Mouse (Mus musculus): ENCODE data around the gene Sbk1. TPM values are rescaled to one million over a fixed set of nuclear protein-coding genes. Genes with fewer than 3 reads are reported as not detected.
A peak's percentile ranks its signal among the peaks of the same experiment; 100 is the strongest.
"Not testable (repeated sequence)": the region's sequence is repeated elsewhere in the genome, so short reads cannot be mapped to it uniquely, and the experiment has no call there.

Gene Sbk1
- total and polyA plus RNA-seq, 2 experiments from 2014 or later: 184 to 535 TPM

DNA sequence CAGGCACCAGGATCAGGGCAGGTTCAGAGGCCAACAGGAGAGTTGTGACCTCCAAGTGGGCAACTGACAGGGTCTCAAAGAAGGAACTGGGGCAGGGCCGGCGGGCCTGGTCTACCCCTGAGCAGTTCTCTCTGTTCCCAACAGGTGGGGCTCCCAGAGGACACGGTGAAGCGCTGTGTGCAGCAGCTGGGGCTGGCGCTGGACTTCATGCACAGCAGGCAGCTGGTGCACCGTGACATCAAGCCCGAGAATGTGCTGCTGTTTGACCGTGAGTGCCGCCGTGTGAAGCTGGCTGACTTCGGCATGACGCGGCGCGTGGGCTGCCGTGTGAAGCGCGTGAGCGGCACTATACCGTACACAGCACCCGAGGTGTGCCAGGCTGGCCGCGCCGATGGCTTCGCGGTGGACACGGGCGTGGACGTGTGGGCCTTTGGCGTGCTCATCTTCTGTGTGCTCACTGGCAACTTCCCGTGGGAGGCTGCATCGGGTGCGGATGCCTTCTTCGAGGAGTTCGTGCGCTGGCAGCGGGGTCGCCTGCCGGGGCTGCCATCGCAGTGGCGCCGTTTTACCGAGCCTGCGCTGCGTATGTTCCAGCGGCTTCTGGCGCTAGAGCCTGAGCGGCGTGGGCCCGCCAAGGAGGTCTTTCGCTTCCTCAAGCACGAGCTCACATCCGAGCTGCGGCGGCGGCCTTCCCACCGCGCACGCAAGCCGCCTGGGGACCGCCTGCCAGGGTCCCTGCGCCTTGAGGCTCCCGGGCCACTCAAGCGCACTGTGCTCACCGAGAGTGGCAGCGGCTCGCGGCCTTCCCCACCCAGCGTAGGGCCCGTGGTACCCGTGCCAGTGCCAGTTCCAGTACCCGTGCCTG lies 19.5 kb downstream of the Sbk1 start:
- H3K4me1 ChIP-seq (ENCODE audit: insufficient read depth, low read length): peaks cover 5% of the 10 kb centered on the region; the same call in 1 of the 2 replicates
- TF ChIP-seq CTCF (IDR thresholded peaks at IDR 0.05): no peak
- no peak overlapping the region for H3K27ac ChIP-seq (ENCODE audit: low read depth, low read length)
- H3K4me3 ChIP-seq (ENCODE audit: low read depth, low read length): no peak overlapping the region
- H3K27me3 ChIP-seq (ENCODE audit: insufficient read depth, low read length): no peaks in the 10 kb centered on the region
- no peak for ATAC-seq (ENCODE audit: low FRiP score)
- peaks cover 39% of the 10 kb centered on the region for H3K36me3 ChIP-seq (ENCODE audit: insufficient read depth, low read length)
- no peak overlapping the region for H3K9ac ChIP-seq (replicated peaks; ENCODE audit: low read length, poor library complexity, severe bottlenecking)
- no peak for DNase-seq (ENCODE audit: low spot score)
- 94% methylated on average over 66 of the region's 72 CpGs for WGBS
- no peak overlapping the region for H3K4me2 ChIP-seq (ENCODE audit: low read depth, low read length, poor library complexity, severe bottlenecking)
- H3K9me3 ChIP-seq (ENCODE audit: low read length): no peaks in the 10 kb centered on the region

GRCm38 (mm10) chr7:126293091-126293490 lies 20.7 kb downstream of the Sbk1 start:
- DNase-seq (ENCODE audit: low spot score): no peak
- no peak for ATAC-seq (ENCODE audit: low FRiP score)
- no peaks in the 10 kb centered on the region for H3K27me3 ChIP-seq (ENCODE audit: insufficient read depth, low read length)
- TF ChIP-seq CTCF (IDR thresholded peaks at IDR 0.05): no peak
- no peak overlapping the region for H3K4me2 ChIP-seq (ENCODE audit: low read depth, low read length, poor library complexity, severe bottlenecking)
- H3K9ac ChIP-seq (replicated peaks; ENCODE audit: low read length, poor library complexity, severe bottlenecking): no peak overlapping the region
- peaks cover under 1% of the 10 kb centered on the region; the same call in 1 of the 2 replicates for H3K4me1 ChIP-seq (ENCODE audit: insufficient read depth, low read length)
- H3K27ac ChIP-seq (ENCODE audit: low read depth, low read length): no peak overlapping the region
- H3K9me3 ChIP-seq (ENCODE audit: low read length): no peaks in the 10 kb centered on the region
- H3K4me3 ChIP-seq (ENCODE audit: low read depth, low read length): no peak overlapping the region
- H3K36me3 ChIP-seq (ENCODE audit: insufficient read depth, low read length): peaks cover 39% of the 10 kb centered on the region
- 54% methylated on average over 4 of the region's 4 CpGs for WGBS

- peak; percentile 80 for TF ChIP-seq CTCF (IDR thresholded peaks at IDR 0.05)
- H3K9me3 ChIP-seq (ENCODE audit: low read length): no peaks in the 10 kb centered on the region
- H3K4me2 ChIP-seq (ENCODE audit: low read depth, low read length, poor library complexity, severe bottlenecking): no peak overlapping the region
- ATAC-seq (ENCODE audit: low FRiP score) (no peak), DNase-seq (ENCODE audit: low spot score) (peak; percentile 66)
- no peak overlapping the region; the same call in 1 of the 2 replicates for H3K27ac ChIP-seq (ENCODE audit: low read depth, low read length)
- H3K36me3 ChIP-seq (ENCODE audit: insufficient read depth, low read length): peaks cover 14% of the 10 kb centered on the region
- no peaks in the 10 kb centered on the region for H3K4me1 ChIP-seq (ENCODE audit: insufficient read depth, low read length)
- 73% methylated on average over 8 of the region's 8 CpGs for WGBS
- H3K9ac ChIP-seq (replicated peaks; ENCODE audit: low read length, poor library complexity, severe bottlenecking): no peak overlapping the region
- no peak overlapping the region for H3K4me3 ChIP-seq (ENCODE audit: low read depth, low read length)
- no peaks in the 10 kb centered on the region for H3K27me3 ChIP-seq (ENCODE audit: insufficient read depth, low read length)
These were observed 25.4 kb downstream of the Sbk1 start for GRCm38 (mm10) chr7:126297579-126298460.

GRCm38 (mm10) chr7:126298856-126299255 lies 26.4 kb downstream of the Sbk1 start:
- Histone ChIP-seq H3K4me3 (ENCODE audit: low read depth, low read length) (no peak overlapping the region), H3K4me1 (ENCODE audit: insufficient read depth, low read length) (no peaks in the 10 kb centered on the region), H3K9me3 (ENCODE audit: low read length) (no peaks in the 10 kb centered on the region), H3K36me3 (ENCODE audit: insufficient read depth, low read length) (peaks cover 4% of the 10 kb centered on the region), H3K27ac (ENCODE audit: low read depth, low read length) (no peak overlapping the region), H3K4me2 (ENCODE audit: low read depth, low read length, poor library complexity, severe bottlenecking) (no peak overlapping the region), H3K9ac (replicated peaks; ENCODE audit: low read length, poor library complexity, severe bottlenecking) (no peak overlapping the region), H3K27me3 (ENCODE audit: insufficient read depth, low read length) (no peaks in the 10 kb centered on the region)
- TF ChIP-seq CTCF (IDR thresholded peaks at IDR 0.05): no peak
- DNase-seq (ENCODE audit: low spot score) (no peak), ATAC-seq (ENCODE audit: low FRiP score) (no peak)
- 67% methylated on average over 4 of the region's 4 CpGs for WGBS

DNA sequence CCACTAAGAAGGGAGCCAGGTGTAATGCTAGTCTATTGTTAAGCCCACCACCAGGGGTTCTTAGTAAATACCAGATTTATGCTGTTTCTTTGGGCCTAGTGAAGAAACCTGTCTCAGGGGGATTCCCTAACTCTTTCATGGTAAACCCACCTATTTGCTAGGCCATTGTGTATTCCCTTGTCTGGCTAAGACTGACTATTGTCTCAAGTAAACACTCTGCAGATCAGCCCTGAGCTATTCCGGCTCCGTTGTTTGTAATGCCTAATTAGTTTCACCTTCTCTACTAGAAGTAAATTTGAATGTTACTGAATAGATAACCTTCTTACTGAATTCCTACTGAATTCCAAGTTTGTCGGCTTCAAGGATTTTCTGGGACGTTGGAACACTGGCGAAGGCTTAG lies 29.4 kb downstream of the Sbk1 start:
- ATAC-seq (ENCODE audit: low FRiP score); H3K4me3 ChIP-seq (ENCODE audit: low read depth, low read length); H3K4me2 ChIP-seq (ENCODE audit: low read depth, low read length, poor library complexity, severe bottlenecking); H3K27me3 ChIP-seq (ENCODE audit: insufficient read depth, low read length); H3K9me3 ChIP-seq (ENCODE audit: low read length); H3K4me1 ChIP-seq (ENCODE audit: insufficient read depth, low read length); H3K36me3 ChIP-seq (ENCODE audit: insufficient read depth, low read length); H3K9ac ChIP-seq (replicated peaks; ENCODE audit: low read length, poor library complexity, severe bottlenecking); H3K27ac ChIP-seq (ENCODE audit: low read depth, low read length); DNase-seq (ENCODE audit: low spot score): not testable (repeated sequence)
- WGBS: 82% methylated on average over 5 of the region's 5 CpGs

DNA sequence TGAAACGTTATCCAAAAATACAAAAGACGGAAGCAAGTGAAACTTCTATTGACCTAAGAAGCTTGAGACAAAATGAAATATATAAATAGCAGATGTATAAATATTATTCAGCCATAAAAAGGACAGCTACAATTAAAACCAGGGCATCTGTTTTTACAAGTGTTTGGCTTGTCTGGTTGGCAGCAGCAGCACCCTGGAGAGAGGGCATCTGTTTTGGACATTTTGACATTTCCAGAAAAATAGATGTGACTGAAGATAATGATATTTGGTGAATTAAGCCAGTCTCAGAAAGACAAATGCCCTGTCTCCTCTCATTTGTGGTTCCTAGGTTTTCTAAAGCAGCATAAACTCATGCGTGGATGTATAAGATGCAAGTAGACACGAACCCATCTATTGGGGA lies 39.4 kb downstream of the Sbk1 start:
- H3K27ac ChIP-seq (ENCODE audit: low read depth, low read length): no peak overlapping the region
- H3K4me1 ChIP-seq (ENCODE audit: insufficient read depth, low read length): no peaks in the 10 kb centered on the region
- TF ChIP-seq CTCF (IDR thresholded peaks at IDR 0.05): no peak
- no peak overlapping the region for H3K4me2 ChIP-seq (ENCODE audit: low read depth, low read length, poor library complexity, severe bottlenecking)
- no peaks in the 10 kb centered on the region for H3K36me3 ChIP-seq (ENCODE audit: insufficient read depth, low read length)
- no peaks in the 10 kb centered on the region for H3K9me3 ChIP-seq (ENCODE audit: low read length)
- WGBS: 83% methylated on average over 4 of the region's 4 CpGs
- DNase-seq (ENCODE audit: low spot score): no peak
- ATAC-seq (ENCODE audit: low FRiP score): no peak
- H3K27me3 ChIP-seq (ENCODE audit: insufficient read depth, low read length): no peaks in the 10 kb centered on the region
- H3K4me3 ChIP-seq (ENCODE audit: low read depth, low read length): no peak overlapping the region
- H3K9ac ChIP-seq (replicated peaks; ENCODE audit: low read length, poor library complexity, severe bottlenecking): no peak overlapping the region

All from midbrain, postnatal 0 days (tissue).